Mouse (Mus musculus): ENCODE data around the gene Stra6l. TPM values are rescaled to one million over a fixed set of nuclear protein-coding genes. Genes with fewer than 3 reads are reported as not detected.

Stra6l gene
- 1.5 and 1.6 TPM in 2 replicates for polyA plus RNA-seq (2015; fragmentation: Nextera tagmentation; extraction: Ambion mirVana)

- H3K4me1 ChIP-seq = peaks cover 4% of the 10 kb centered on the region; the same call in 1 of the 2 replicates
- H3K4me3 ChIP-seq = no peak within 1 kb of the TSS
- no peaks in the 10 kb centered on the region for H3K36me3 ChIP-seq
- no peak within 1 kb of the TSS for H3K27ac ChIP-seq (replicated peaks)
- no peaks in the 10 kb centered on the region for H3K9me3 ChIP-seq
- ATAC-seq (replicated peaks) = no peak
- H3K27me3 ChIP-seq = no peaks in the 10 kb centered on the region; the same call in 1 of the 2 replicates
- H3K9ac ChIP-seq (replicated peaks) = no peak within 1 kb of the TSS
- H3K4me2 ChIP-seq (replicated peaks) = no peak within 1 kb of the TSS
- 77% methylated on average over 10 of the region's 10 CpGs for WGBS
Observed at GRCm38 (mm10) chr4:45848109-45848824, at the start of gene Stra6l. TSS of gene Stra6l (plus strand) at chr4:45848664.

- ATAC-seq (replicated peaks) = peak; percentile 89
- H3K4me3 ChIP-seq = peak within 1 kb of the TSS; percentile 50
- H3K4me2 ChIP-seq (replicated peaks) = peak within 1 kb of the TSS; percentile 65
- no peaks in the 10 kb centered on the region for H3K27me3 ChIP-seq
- peaks cover 13% of the 10 kb centered on the region for H3K36me3 ChIP-seq
- H3K27ac ChIP-seq (replicated peaks) = peak within 1 kb of the TSS; percentile 48
- H3K4me1 ChIP-seq = peaks cover 29% of the 10 kb centered on the region
- WGBS = 2% methylated on average over 26 of the region's 26 CpGs
- peak within 1 kb of the TSS; percentile 69 for H3K9ac ChIP-seq (replicated peaks)
- no peaks in the 10 kb centered on the region for H3K9me3 ChIP-seq
Observed at GRCm38 (mm10) chr4:45798964-45799363, 49.5 kb upstream of the Stra6l start, which contains the start of gene Aldh1b1. TSS of gene Aldh1b1 (plus strand) at chr4:45799022.

- H3K9ac ChIP-seq (replicated peaks) = no peak overlapping the region
- H3K4me2 ChIP-seq (replicated peaks) = peak overlapping the region; percentile 65
- H3K27me3 ChIP-seq = no peaks in the 10 kb centered on the region
- no peak overlapping the region for H3K4me3 ChIP-seq
- peaks cover 13% of the 10 kb centered on the region for H3K36me3 ChIP-seq
- no peak overlapping the region for H3K27ac ChIP-seq (replicated peaks)
- ATAC-seq (replicated peaks) = no peak
- peaks cover 29% of the 10 kb centered on the region for H3K4me1 ChIP-seq
- H3K9me3 ChIP-seq = no peaks in the 10 kb centered on the region
- 46% methylated on average over 3 of the region's 3 CpGs for WGBS
Observed at GRCm38 (mm10) chr4:45799956-45800537, 48.4 kb upstream of the Stra6l start.

- ATAC-seq (replicated peaks) = no peak
- no peak overlapping the region for H3K27ac ChIP-seq (replicated peaks)
- peaks cover 24% of the 10 kb centered on the region for H3K4me1 ChIP-seq
- H3K4me3 ChIP-seq = no peak overlapping the region
- no peak overlapping the region for H3K4me2 ChIP-seq (replicated peaks)
- H3K36me3 ChIP-seq = peaks cover 20% of the 10 kb centered on the region
- H3K27me3 ChIP-seq = no peaks in the 10 kb centered on the region
- no peaks in the 10 kb centered on the region for H3K9me3 ChIP-seq
- H3K9ac ChIP-seq (replicated peaks) = no peak overlapping the region
- WGBS = 94% methylated on average over 14 of the region's 14 CpGs
Observed at GRCm38 (mm10) chr4:45802900-45803299, 45.6 kb upstream of the Stra6l start.

- WGBS = 19% methylated on average over 7 of the region's 7 CpGs
- H3K4me3 ChIP-seq = no peak overlapping the region
- H3K36me3 ChIP-seq = peaks cover 47% of the 10 kb centered on the region
- H3K9me3 ChIP-seq = no peaks in the 10 kb centered on the region
- no peak overlapping the region for H3K4me2 ChIP-seq (replicated peaks)
- no peaks in the 10 kb centered on the region for H3K27me3 ChIP-seq
- H3K4me1 ChIP-seq = peaks cover 6% of the 10 kb centered on the region; the same call in 1 of the 2 replicates
- no peak for ATAC-seq (replicated peaks)
- H3K27ac ChIP-seq (replicated peaks) = no peak overlapping the region
- H3K9ac ChIP-seq (replicated peaks) = no peak overlapping the region
Observed at GRCm38 (mm10) chr4:45808034-45808433, 40.4 kb upstream of the Stra6l start.

- Histone ChIP-seq H3K27me3 (no peaks in the 10 kb centered on the region), H3K4me2 (replicated peaks) (no peak overlapping the region), H3K9ac (replicated peaks) (no peak overlapping the region), H3K4me3 (no peak overlapping the region), H3K27ac (replicated peaks) (no peak overlapping the region), H3K4me1 (peaks cover 15% of the 10 kb centered on the region), H3K36me3 (peaks cover 65% of the 10 kb centered on the region), H3K9me3 (no peaks in the 10 kb centered on the region)
- 22% methylated on average over 8 of the region's 8 CpGs for WGBS
- ATAC-seq (replicated peaks) = no peak
Observed at GRCm38 (mm10) chr4:45811250-45811649, 37.2 kb upstream of the Stra6l start.

GRCm38 (mm10) chr4:45815542-45815941, 32.9 kb upstream of the Stra6l start:
- whole genome bisulfite sequencing = 21% methylated on average over 7 of the region's 7 CpGs
- H3K9me3 ChIP-seq = no peaks in the 10 kb centered on the region
- ATAC-seq (replicated peaks) = no peak
- H3K4me1 ChIP-seq = peaks cover 52% of the 10 kb centered on the region
- peaks cover 36% of the 10 kb centered on the region for H3K36me3 ChIP-seq
- H3K27me3 ChIP-seq = no peaks in the 10 kb centered on the region
- H3K4me2 ChIP-seq (replicated peaks) = no peak overlapping the region
- H3K9ac ChIP-seq (replicated peaks) = no peak overlapping the region
- H3K4me3 ChIP-seq = no peak overlapping the region
- H3K27ac ChIP-seq (replicated peaks) = peak overlapping the region; percentile 39

- peak overlapping the region; percentile 39 for H3K4me2 ChIP-seq (replicated peaks)
- H3K27ac ChIP-seq (replicated peaks) = peak overlapping the region; percentile 99
- H3K36me3 ChIP-seq = peaks cover 30% of the 10 kb centered on the region
- H3K4me1 ChIP-seq = peaks cover 83% of the 10 kb centered on the region
- H3K27me3 ChIP-seq = no peaks in the 10 kb centered on the region
- H3K9ac ChIP-seq (replicated peaks) = peak overlapping the region; percentile 27
- no peak; the same call in 1 of the 2 replicates for ATAC-seq (replicated peaks)
- no peaks in the 10 kb centered on the region for H3K9me3 ChIP-seq
- 10% methylated on average over 4 of the region's 4 CpGs for WGBS
- peak overlapping the region; percentile 15 for H3K4me3 ChIP-seq
Observed at GRCm38 (mm10) chr4:45818814-45819207, 29.7 kb upstream of the Stra6l start.

GRCm38 (mm10) chr4:45819208-45819931, 29.1 kb upstream of the Stra6l start:
- Histone ChIP-seq H3K36me3 (peaks cover 24% of the 10 kb centered on the region), H3K9me3 (no peaks in the 10 kb centered on the region), H3K4me1 (peaks cover 89% of the 10 kb centered on the region), H3K9ac (replicated peaks) (peak overlapping the region; percentile 27), H3K27me3 (no peaks in the 10 kb centered on the region), H3K4me3 (peak overlapping the region; percentile 15), H3K4me2 (replicated peaks) (peak overlapping the region; percentile 39), H3K27ac (replicated peaks) (peak overlapping the region; percentile 99)
- peak; percentile 84 for ATAC-seq (replicated peaks)
- WGBS = under 1% methylated on average over 17 of the region's 17 CpGs

GRCm38 (mm10) chr4:45820074-45820830, 28.2 kb upstream of the Stra6l start:
- Histone ChIP-seq H3K9ac (replicated peaks) (peak overlapping the region; percentile 25), H3K27ac (replicated peaks) (peak overlapping the region; percentile 99), H3K9me3 (no peaks in the 10 kb centered on the region), H3K4me1 (peaks cover 97% of the 10 kb centered on the region), H3K4me2 (replicated peaks) (peak overlapping the region; percentile 39), H3K27me3 (no peaks in the 10 kb centered on the region), H3K4me3 (peak overlapping the region; percentile 15), H3K36me3 (peaks cover 16% of the 10 kb centered on the region)
- no peak for ATAC-seq (replicated peaks)
- WGBS = 35% methylated on average over 8 of the region's 8 CpGs

GRCm38 (mm10) chr4:45821995-45822394, 26.5 kb upstream of the Stra6l start:
- peaks cover 13% of the 10 kb centered on the region; the same call in 1 of the 2 replicates for H3K36me3 ChIP-seq
- H3K9me3 ChIP-seq = no peaks in the 10 kb centered on the region
- ATAC-seq (replicated peaks) = no peak
- no peaks in the 10 kb centered on the region for H3K27me3 ChIP-seq
- peaks cover 88% of the 10 kb centered on the region for H3K4me1 ChIP-seq
- no peak overlapping the region for H3K4me3 ChIP-seq
- 0 out of 2 replicates have a peak overlapping the region, but pooled peaks have one; percentile 5 for H3K4me2 ChIP-seq (replicated peaks)
- no peak overlapping the region for H3K9ac ChIP-seq (replicated peaks)
- WGBS = 58% methylated on average over 3 of the region's 3 CpGs
- peak overlapping the region; percentile 99 for H3K27ac ChIP-seq (replicated peaks)
